Mouse (Mus musculus): Measurements from ENCODE around the gene Cast. TPM values are rescaled to one million over a fixed set of nuclear protein-coding genes. Genes with fewer than 3 reads are reported as not detected.

The Cast gene
- total and polyA plus RNA-seq, 2 experiments, result 4.2 to 42.3 TPM

- H3K9ac ChIP-seq (ENCODE audit: low read depth, low read length), result no peak overlapping the region
- WGBS, result 68% methylated on average over 1 of the region's 1 CpGs
- no peak overlapping the region for H3K4me3 ChIP-seq (ENCODE audit: insufficient read depth, low read depth, low read length)
- no peak overlapping the region for H3K27ac ChIP-seq (replicated peaks; ENCODE audit: insufficient read depth, low read depth, low read length)
- H3K27me3 ChIP-seq (ENCODE audit: control insufficient read depth, insufficient read depth, low read length), result no peaks in the 10 kb centered on the region
- H3K36me3 ChIP-seq (ENCODE audit: control insufficient read depth, insufficient read depth, low read length), result no peaks in the 10 kb centered on the region
- peaks cover 4% of the 10 kb centered on the region for H3K4me1 ChIP-seq (ENCODE audit: control insufficient read depth, insufficient read depth, low read length)
- no peaks in the 10 kb centered on the region; the same call in 1 of the 2 replicates for H3K79me2 ChIP-seq (ENCODE audit: control insufficient read depth, insufficient read depth, low read length)
- DNase-seq (ENCODE audit: extremely low read depth, low read depth, low spot score), result no peak
- TF ChIP-seq POLR2A (IDR thresholded peaks at IDR 0.05; ENCODE audit: extremely low read depth, insufficient read depth, low read length) (no peak), CTCF (IDR thresholded peaks at IDR 0.05; ENCODE audit: low read depth, low read length) (no peak)
These were observed 36.5 kb downstream of the Cast start for GRCm38 (mm10) chr13:74772151-74772550.

- Histone ChIP-seq H3K79me2 (ENCODE audit: control insufficient read depth, insufficient read depth, low read length) (no peaks in the 10 kb centered on the region; the same call in 1 of the 2 replicates), H3K4me1 (ENCODE audit: control insufficient read depth, insufficient read depth, low read length) (peaks cover 4% of the 10 kb centered on the region), H3K27me3 (ENCODE audit: control insufficient read depth, insufficient read depth, low read length) (no peaks in the 10 kb centered on the region), H3K27ac (replicated peaks; ENCODE audit: insufficient read depth, low read depth, low read length) (peak overlapping the region; percentile 77), H3K4me3 (ENCODE audit: insufficient read depth, low read depth, low read length) (peak overlapping the region; percentile 54), H3K36me3 (ENCODE audit: control insufficient read depth, insufficient read depth, low read length) (no peaks in the 10 kb centered on the region), H3K9ac (ENCODE audit: low read depth, low read length) (peak overlapping the region; percentile 74)
- peak; percentile 88 for DNase-seq (ENCODE audit: extremely low read depth, low read depth, low spot score)
- under 1% methylated on average over 21 of the region's 21 CpGs for WGBS
- peak; percentile 60; the same call in 1 of the 2 replicates for TF ChIP-seq POLR2A (IDR thresholded peaks at IDR 0.05; ENCODE audit: extremely low read depth, insufficient read depth, low read length)
- TF ChIP-seq CTCF (IDR thresholded peaks at IDR 0.05; ENCODE audit: low read depth, low read length), result peak; percentile 59
These were observed 38.1 kb downstream of the Cast start for GRCm38 (mm10) chr13:74770480-74770879.

- TF ChIP-seq CTCF (IDR thresholded peaks at IDR 0.05; ENCODE audit: low read depth, low read length) (no peak), POLR2A (IDR thresholded peaks at IDR 0.05; ENCODE audit: extremely low read depth, insufficient read depth, low read length) (no peak)
- no peak overlapping the region for H3K9ac ChIP-seq (ENCODE audit: low read depth, low read length)
- 6% methylated on average over 8 of the region's 8 CpGs for WGBS
These were observed 38.7 kb downstream of the Cast start for GRCm38 (mm10) chr13:74769871-74770270.

GRCm38 (mm10) chr13:74767186-74767585 lies 41.4 kb downstream of the Cast start:
- 68% methylated on average over 2 of the region's 2 CpGs for WGBS
- peaks cover 4% of the 10 kb centered on the region for H3K4me1 ChIP-seq (ENCODE audit: control insufficient read depth, insufficient read depth, low read length)
- no peak for DNase-seq (ENCODE audit: extremely low read depth, low read depth, low spot score)
- TF ChIP-seq CTCF (IDR thresholded peaks at IDR 0.05; ENCODE audit: low read depth, low read length), result no peak
- TF ChIP-seq POLR2A (IDR thresholded peaks at IDR 0.05; ENCODE audit: extremely low read depth, insufficient read depth, low read length), result no peak
- no peaks in the 10 kb centered on the region; the same call in 1 of the 2 replicates for H3K79me2 ChIP-seq (ENCODE audit: control insufficient read depth, insufficient read depth, low read length)
- H3K4me3 ChIP-seq (ENCODE audit: insufficient read depth, low read depth, low read length), result no peak overlapping the region
- H3K36me3 ChIP-seq (ENCODE audit: control insufficient read depth, insufficient read depth, low read length), result no peaks in the 10 kb centered on the region
- no peak overlapping the region for H3K27ac ChIP-seq (replicated peaks; ENCODE audit: insufficient read depth, low read depth, low read length)
- no peak overlapping the region for H3K9ac ChIP-seq (ENCODE audit: low read depth, low read length)
- H3K27me3 ChIP-seq (ENCODE audit: control insufficient read depth, insufficient read depth, low read length), result no peaks in the 10 kb centered on the region

More at GRCm38 (mm10) chr13:74769871-74770270, 38.7 kb downstream of the Cast start:
- Histone ChIP-seq H3K27ac (replicated peaks; ENCODE audit: insufficient read depth, low read depth, low read length) (peak overlapping the region; percentile 77), H3K27me3 (ENCODE audit: control insufficient read depth, insufficient read depth, low read length) (no peaks in the 10 kb centered on the region), H3K79me2 (ENCODE audit: control insufficient read depth, insufficient read depth, low read length) (no peaks in the 10 kb centered on the region; the same call in 1 of the 2 replicates), H3K4me3 (ENCODE audit: insufficient read depth, low read depth, low read length) (peak overlapping the region; percentile 54), H3K36me3 (ENCODE audit: control insufficient read depth, insufficient read depth, low read length) (no peaks in the 10 kb centered on the region), H3K4me1 (ENCODE audit: control insufficient read depth, insufficient read depth, low read length) (peaks cover 4% of the 10 kb centered on the region)
- DNase-seq (ENCODE audit: extremely low read depth, low read depth, low spot score), result peak; percentile 60

GRCm38 (mm10) chr13:74762741-74763140 lies 45.9 kb downstream of the Cast start:
- H3K79me2 ChIP-seq (ENCODE audit: control insufficient read depth, insufficient read depth, low read length), result peaks cover 3% of the 10 kb centered on the region; the same call in 1 of the 2 replicates
- H3K27ac ChIP-seq (replicated peaks; ENCODE audit: insufficient read depth, low read depth, low read length), result no peak overlapping the region
- H3K9ac ChIP-seq (ENCODE audit: low read depth, low read length), result no peak overlapping the region
- H3K36me3 ChIP-seq (ENCODE audit: control insufficient read depth, insufficient read depth, low read length), result peaks cover 2% of the 10 kb centered on the region; the same call in 1 of the 2 replicates
- H3K4me3 ChIP-seq (ENCODE audit: insufficient read depth, low read depth, low read length), result no peak overlapping the region
- TF ChIP-seq POLR2A (IDR thresholded peaks at IDR 0.05; ENCODE audit: extremely low read depth, insufficient read depth, low read length) (no peak), CTCF (IDR thresholded peaks at IDR 0.05; ENCODE audit: low read depth, low read length) (no peak)
- H3K4me1 ChIP-seq (ENCODE audit: control insufficient read depth, insufficient read depth, low read length), result no peaks in the 10 kb centered on the region; the same call in 1 of the 2 replicates
- H3K27me3 ChIP-seq (ENCODE audit: control insufficient read depth, insufficient read depth, low read length), result no peaks in the 10 kb centered on the region
- peak; percentile 78 for DNase-seq (ENCODE audit: extremely low read depth, low read depth, low spot score)
- WGBS, result 40% methylated on average over 1 of the region's 1 CpGs

GRCm38 (mm10) chr13:74759152-74759551 lies 49.5 kb downstream of the Cast start:
- no peak for TF ChIP-seq CTCF (IDR thresholded peaks at IDR 0.05; ENCODE audit: low read depth, low read length)
- TF ChIP-seq POLR2A (IDR thresholded peaks at IDR 0.05; ENCODE audit: extremely low read depth, insufficient read depth, low read length), result no peak
- no peaks in the 10 kb centered on the region; the same call in 1 of the 2 replicates for H3K4me1 ChIP-seq (ENCODE audit: control insufficient read depth, insufficient read depth, low read length)
- H3K79me2 ChIP-seq (ENCODE audit: control insufficient read depth, insufficient read depth, low read length), result peaks cover 3% of the 10 kb centered on the region; the same call in 1 of the 2 replicates
- no peak overlapping the region for H3K9ac ChIP-seq (ENCODE audit: low read depth, low read length)
- no peak for DNase-seq (ENCODE audit: extremely low read depth, low read depth, low spot score)
- no peaks in the 10 kb centered on the region for H3K27me3 ChIP-seq (ENCODE audit: control insufficient read depth, insufficient read depth, low read length)
- 97% methylated on average over 1 of the region's 1 CpGs for WGBS
- H3K36me3 ChIP-seq (ENCODE audit: control insufficient read depth, insufficient read depth, low read length), result peaks cover 4% of the 10 kb centered on the region
- no peak overlapping the region for H3K27ac ChIP-seq (replicated peaks; ENCODE audit: insufficient read depth, low read depth, low read length)
- no peak overlapping the region for H3K4me3 ChIP-seq (ENCODE audit: insufficient read depth, low read depth, low read length)
